Mouse (Mus musculus) ES-Bruce4 (cell line): ENCODE results near the gene Tspan9.

Experiments
- CTCF ChIP-seq: IDR thresholded peaks from one replicate; pipeline ENCODE4 v1.8.1; 2011; ENCODE audit warnings: low read depth, low read length
- POLR2A ChIP-seq: IDR thresholded peaks from one replicate; pipeline ENCODE4 v1.8.1; 2011; ENCODE audit warnings: low read length; ENCODE audit not compliant: insufficient read depth

- TF ChIP-seq CTCF (no peak), POLR2A (no peak)
These were observed 166.7 kb downstream of the Tspan9 start for GRCm38 (mm10) chr6:127976695-127977094.
